Mouse (Mus musculus) forebrain, embryonic 10.5 days (tissue): ENCODE results near the gene Olfr556. TPM values are rescaled to one million over a fixed set of nuclear protein-coding genes. Genes with fewer than 3 reads are reported as not detected.

Experiments used
- DNase-seq: peaks from one replicate; pipeline ENCODE4 v3.0.0-alpha.2; 2017; ENCODE audit warnings: low spot score; ENCODE audit errors: extremely low spot score
- H3K27ac ChIP-seq: fragments of 300-500 bp; sonication (generic); 2 replicates; pipeline ENCODE4 v1.5.1; 2016; ENCODE audit warnings: mild to moderate bottlenecking
- H3K27me3 ChIP-seq: fragments of 300-500 bp; sonication (generic); 2 replicates; pipeline ENCODE4 v1.6.1; 2016; ENCODE audit warnings: mild to moderate bottlenecking; ENCODE audit not compliant: poor library complexity, severe bottlenecking
- H3K36me3 ChIP-seq: fragments of 300-500 bp; sonication (generic); replicated peaks from 2 replicates; pipeline ENCODE4 v1.6.1; 2016; ENCODE audit warnings: mild to moderate bottlenecking, moderate library complexity
- H3K4me1 ChIP-seq: fragments of 300-500 bp; sonication (generic); 2 replicates; pipeline ENCODE4 v1.6.1; 2016
- H3K4me3 ChIP-seq: fragments of 300-500 bp; sonication (generic); 2 replicates; pipeline ENCODE4 v1.5.1; 2016; ENCODE audit warnings: mild to moderate bottlenecking, moderate library complexity
- H3K9me3 ChIP-seq: fragments of 300-500 bp; sonication (generic); 2 replicates; pipeline ENCODE4 v1.6.1; 2016; ENCODE audit warnings: mild to moderate bottlenecking, moderate library complexity
- WGBS: fragments of 180-500 bp; shearing (Covaris S2); methylation state at CpG from one replicate; pipeline ENCODE4 v1.1.7; 2016; 5-methylcytosine and 5-hydroxymethylcytosine counted together
- polyA plus RNA-seq: library from polyadenylated mRNA; unstranded; fragments of >200 nt; fragmentation: Nextera tagmentation; extraction: Ambion mirVana; gene quantifications from 2 replicates; pipeline ENCODE4 v1.2.1, GENCODE M21; 2016

Gene Olfr556
- polyA plus RNA-seq, 1 experiment from 2014 or later: not detected

GRCm38 (mm10) chr7:102698461-102698860 lies 33.8 kb downstream of the Olfr556 start:
- no peaks in the 10 kb centered on the region for H3K9me3 ChIP-seq
- H3K27ac ChIP-seq: no peak overlapping the region
- H3K36me3 ChIP-seq: no peaks in the 10 kb centered on the region
- no peak for DNase-seq
- no peak overlapping the region for H3K4me3 ChIP-seq
- WGBS: 94% methylated on average over 7 of the region's 7 CpGs
- no peaks in the 10 kb centered on the region for H3K27me3 ChIP-seq
- H3K4me1 ChIP-seq: no peaks in the 10 kb centered on the region

- Histone ChIP-seq H3K9me3 (no peaks in the 10 kb centered on the region), H3K4me3 (no peak within 1 kb of the TSS), H3K27ac (no peak within 1 kb of the TSS), H3K4me1 (no peaks in the 10 kb centered on the region), H3K27me3 (no peaks in the 10 kb centered on the region), H3K36me3 (no peaks in the 10 kb centered on the region)
- no peak for DNase-seq
Measured at GRCm38 (mm10) chr7:102701915-102702314, 37.2 kb downstream of the Olfr556 start, which contains the start of gene Olfr558. Olfr558 (plus strand) TSS chr7:102702215.

- DNase-seq: no peak
- WGBS: 51% methylated on average over 1 of the region's 1 CpGs
- no peaks in the 10 kb centered on the region for H3K36me3 ChIP-seq
- H3K27ac ChIP-seq: no peak within 1 kb of the TSS
- H3K27me3 ChIP-seq: no peaks in the 10 kb centered on the region
- no peak within 1 kb of the TSS for H3K4me3 ChIP-seq
- H3K4me1 ChIP-seq: no peaks in the 10 kb centered on the region
- H3K9me3 ChIP-seq: no peaks in the 10 kb centered on the region
Measured at GRCm38 (mm10) chr7:102718970-102719369, 54.3 kb downstream of the Olfr556 start, which contains the start of gene Olfr33. Olfr33 (minus strand) TSS chr7:102719070.

Other genes with a start within 250 kb of the Olfr556 start
- 296 and 311 TPM in 2 replicates for gene Rrm1, start 223.2 kb upstream of the Olfr556 start, polyA plus RNA-seq
- 0.19 and 0.55 TPM in 2 replicates for gene Olfr543, start 183.2 kb upstream of the Olfr556 start, polyA plus RNA-seq
- gene Olfr544, start 176.6 kb upstream of the Olfr556 start, polyA plus RNA-seq: 0.06 and 0.14 TPM in 2 replicates
- 0.05 and 0.17 TPM in 2 replicates for gene Olfr545, start 165.3 kb upstream of the Olfr556 start, polyA plus RNA-seq
- not detected in 2 replicates for gene Olfr547, start 130.2 kb upstream of the Olfr556 start, polyA plus RNA-seq
- not detected in 2 replicates for gene Olfr548-ps1, start 124.0 kb upstream of the Olfr556 start, polyA plus RNA-seq
- not detected in 2 replicates for gene Olfr549, start 115.0 kb upstream of the Olfr556 start, polyA plus RNA-seq
- 0.25 and 0.33 TPM in 2 replicates for gene Trim21, start 99.4 kb upstream of the Olfr556 start, polyA plus RNA-seq
- gene Olfr550, start 93.5 kb upstream of the Olfr556 start, polyA plus RNA-seq: not detected in 2 replicates
- gene Olfr551, start 73.0 kb upstream of the Olfr556 start, polyA plus RNA-seq: not detected in 2 replicates
- gene Olfr552, start 67.1 kb upstream of the Olfr556 start, polyA plus RNA-seq: not detected in 2 replicates
- gene Olfr553, start 46.7 kb upstream of the Olfr556 start, polyA plus RNA-seq: not detected in 2 replicates
- gene Olfr554, start 26.5 kb upstream of the Olfr556 start, polyA plus RNA-seq: not detected in 2 replicates
- not detected in 2 replicates for gene Olfr555, start 6.1 kb upstream of the Olfr556 start, polyA plus RNA-seq
- 9.3 and 10.9 TPM in 2 replicates for gene Trim68, start 22.4 kb downstream of the Olfr556 start, polyA plus RNA-seq
- not detected in 2 replicates for gene Olfr557, start 31.0 kb downstream of the Olfr556 start, polyA plus RNA-seq
- not detected in 2 replicates for gene Olfr558, start 37.3 kb downstream of the Olfr556 start, polyA plus RNA-seq
- not detected in 2 replicates for gene Olfr33, start 54.2 kb downstream of the Olfr556 start, polyA plus RNA-seq
- not detected in 2 replicates for gene Olfr559, start 62.6 kb downstream of the Olfr556 start, polyA plus RNA-seq
- not detected in 2 replicates for gene Olfr560, start 94.5 kb downstream of the Olfr556 start, polyA plus RNA-seq
- gene Olfr78, start 94.6 kb downstream of the Olfr556 start, polyA plus RNA-seq: not detected in 2 replicates
- not detected in 2 replicates for gene Olfr561, start 106.3 kb downstream of the Olfr556 start, polyA plus RNA-seq
- not detected in 2 replicates for gene Olfr564, start 138.6 kb downstream of the Olfr556 start, polyA plus RNA-seq
- not detected in 2 replicates for gene Olfr566, start 193.9 kb downstream of the Olfr556 start, polyA plus RNA-seq
- gene Olfr568, start 212.2 kb downstream of the Olfr556 start, polyA plus RNA-seq: not detected in 2 replicates
- not detected in 2 replicates for gene Olfr569, start 226.0 kb downstream of the Olfr556 start, polyA plus RNA-seq
- gene Olfr570, start 229.7 kb downstream of the Olfr556 start, polyA plus RNA-seq: not detected in 2 replicates